Mouse (Mus musculus): Measurements from ENCODE around the gene Rassf5.

DNA sequence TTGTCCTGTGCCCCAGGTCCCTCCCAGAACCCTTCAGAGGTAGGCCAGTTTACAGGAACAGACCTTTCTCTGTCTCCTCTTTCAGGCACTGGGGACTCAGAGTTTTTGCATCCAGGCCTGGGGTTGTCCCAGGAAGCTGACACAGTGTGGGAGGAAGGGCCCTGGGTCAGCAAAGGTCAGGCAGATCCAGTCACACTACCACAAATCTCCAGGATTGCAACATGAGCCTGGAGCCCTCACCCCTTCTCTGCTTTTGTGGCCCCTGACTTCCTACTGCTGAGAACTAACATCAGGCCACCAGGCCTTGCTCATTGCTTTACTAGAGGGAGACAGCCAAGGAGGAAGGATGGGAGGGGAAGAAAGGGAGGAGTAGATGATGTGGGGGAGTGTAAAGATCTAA lies 31.8 kb upstream of the Rassf5 start:
- no peak for TF ChIP-seq CTCF (IDR thresholded peaks at IDR 0.05; ENCODE audit: borderline replicate concordance, insufficient read depth, low read depth, low read length)
- no peak for TF ChIP-seq POLR2A (IDR thresholded peaks at IDR 0.05; ENCODE audit: borderline replicate concordance, insufficient read depth, low read length)

Data from cerebellum, adult 2 months (tissue).